Mouse (Mus musculus): ENCODE measurements around the gene Sun2.

GRCm38 (mm10) chr15:79774117-79775027 is 32.0 kb upstream of the Sun2 start:
- TF ChIP-seq POLR2A (IDR thresholded peaks at IDR 0.05; ENCODE audit: low read depth, low read length) (peak; percentile 57; the same call in 1 of the 2 replicates), CTCF (IDR thresholded peaks at IDR 0.05; ENCODE audit: extremely low read depth, insufficient read length, insufficient replicate concordance, low read depth, low read length) (no peak)

Data from small intestine, adult 2 months (tissue).